Mouse (Mus musculus) heart, embryonic 16.5 days (tissue): ENCODE measurements around the gene Pcyox1. TPM values are rescaled to one million over a fixed set of nuclear protein-coding genes. Genes with fewer than 3 reads are reported as not detected.
"Not testable (repeated sequence)": the region's sequence is repeated elsewhere in the genome, so short reads cannot be mapped to it uniquely, and the experiment has no call there.

Source experiments
- ATAC-seq: fragments of 200-750 bp; cut with Nextera tagmentation; replicated peaks from 2 replicates; pipeline ENCODE4 v1.8.0; 2017; ENCODE audit warnings: moderate number of reproducible peaks; ENCODE audit not compliant: insufficient read depth, low FRiP score; ENCODE audit errors: extremely low read depth
- H3K27ac ChIP-seq: fragments of 300-500 bp; sonication (generic); 2 replicates; pipeline ENCODE4 v1.5.1; 2014; ENCODE audit warnings: mild to moderate bottlenecking, low read length, control low read depth, moderate library complexity
- H3K27me3 ChIP-seq: fragments of 300-500 bp; sonication (generic); 2 replicates; pipeline ENCODE4 v1.6.1; 2014; ENCODE audit warnings: low read length, mixed read lengths; ENCODE audit not compliant: control insufficient read depth, insufficient read depth
- H3K36me3 ChIP-seq: fragments of 300-500 bp; sonication (generic); 2 replicates; pipeline ENCODE4 v1.6.1; 2014; ENCODE audit not compliant: control insufficient read depth, insufficient read depth
- H3K4me1 ChIP-seq: fragments of 300-500 bp; sonication (generic); 2 replicates; pipeline ENCODE4 v1.6.1; 2014; ENCODE audit warnings: low read length, mixed read lengths; ENCODE audit not compliant: control insufficient read depth, insufficient read depth
- H3K4me2 ChIP-seq: fragments of 300-500 bp; sonication (generic); 2 replicates; pipeline ENCODE4 v1.6.1; 2014; ENCODE audit warnings: low read depth, mild to moderate bottlenecking, control low read depth, low read length
- H3K4me3 ChIP-seq: fragments of 300-500 bp; sonication (generic); 2 replicates; pipeline ENCODE4 v1.5.1; 2014; ENCODE audit warnings: mild to moderate bottlenecking, control low read depth, low read length
- H3K9ac ChIP-seq: fragments of 300-500 bp; sonication (generic); 2 replicates; pipeline ENCODE4 v1.6.1; 2014; ENCODE audit warnings: low read length, control low read depth
- H3K9me3 ChIP-seq: fragments of 300-500 bp; sonication (generic); replicated peaks from 2 replicates; pipeline ENCODE4 v1.6.1; 2016; ENCODE audit warnings: low read length; ENCODE audit not compliant: control insufficient read depth
- WGBS: fragments of 180-500 bp; shearing (Covaris S2); extraction: QIAGEN DNeasy Blood & Tissue Kit; methylation state at CpG from one replicate; pipeline ENCODE4 v1.1.7; 2014; 5-methylcytosine and 5-hydroxymethylcytosine counted together
- polyA plus RNA-seq: library from polyadenylated mRNA; unstranded; fragments of >200 nt; fragmentation: Nextera tagmentation; extraction: Ambion mirVana; gene quantifications from 2 replicates; pipeline ENCODE4 v1.2.1, GENCODE M21; 2015

The Pcyox1 gene
- polyA plus RNA-seq, 1 experiment from 2014 or later = 56.6 TPM

DNA sequence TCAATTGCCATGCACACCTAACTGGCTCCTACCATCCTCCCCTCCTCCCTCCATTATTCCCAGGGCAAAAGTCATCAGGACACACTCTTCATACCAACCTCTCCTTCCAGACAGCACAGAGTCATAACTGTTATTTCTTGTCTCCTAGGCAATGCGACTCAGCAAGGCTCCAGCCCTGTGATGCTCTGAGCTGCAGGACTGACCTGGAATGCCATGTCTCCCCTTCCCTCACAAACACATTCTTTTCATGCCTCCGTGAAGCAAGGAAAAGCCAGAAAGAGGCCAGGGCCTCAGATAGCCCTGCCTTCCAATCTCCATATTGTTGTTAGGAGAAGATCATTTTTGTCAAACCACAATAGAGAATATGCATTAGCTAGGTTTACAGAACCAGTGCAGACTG is 50.9 kb downstream of the Pcyox1 start:
- no peak overlapping the region for H3K4me2 ChIP-seq
- 0 out of 2 replicates have a peak, but pooled peaks cover 7% of the 10 kb centered on the region for H3K4me1 ChIP-seq
- H3K4me3 ChIP-seq = no peak overlapping the region
- no peaks in the 10 kb centered on the region for H3K27me3 ChIP-seq
- no peaks in the 10 kb centered on the region for H3K9me3 ChIP-seq
- H3K27ac ChIP-seq = no peak overlapping the region
- no peak overlapping the region for H3K9ac ChIP-seq
- WGBS = 24% methylated on average over 2 of the region's 2 CpGs
- no peaks in the 10 kb centered on the region for H3K36me3 ChIP-seq
- ATAC-seq = no peak

- Histone ChIP-seq H3K36me3 (no peaks in the 10 kb centered on the region), H3K9ac (no peak overlapping the region), H3K4me2 (peak overlapping the region; percentile 34), H3K27ac (no peak overlapping the region), H3K9me3 (no peaks in the 10 kb centered on the region), H3K4me3 (no peak overlapping the region), H3K27me3 (no peaks in the 10 kb centered on the region), H3K4me1 (0 out of 2 replicates have a peak, but pooled peaks cover 7% of the 10 kb centered on the region)
- no peak for ATAC-seq
- 13% methylated on average over 7 of the region's 7 CpGs for WGBS
Measured at GRCm38 (mm10) chr6:86343656-86344055, 53.3 kb downstream of the Pcyox1 start.

GRCm38 (mm10) chr6:86336340-86336739 is 60.6 kb downstream of the Pcyox1 start:
- not testable (repeated sequence) for H3K9me3 ChIP-seq, ATAC-seq, H3K9ac ChIP-seq, H3K27ac ChIP-seq, H3K4me3 ChIP-seq, H3K4me1 ChIP-seq, H3K36me3 ChIP-seq, H3K27me3 ChIP-seq, H3K4me2 ChIP-seq
- 82% methylated on average over 4 of the region's 4 CpGs for WGBS

Other genes starting within 250 kb of the Pcyox1 start
- gene Tgfa, start 201.9 kb downstream of the Pcyox1 start, polyA plus RNA-seq = 2.5 and 2.7 TPM in 2 replicates
- gene Fam136a, start 31.5 kb downstream of the Pcyox1 start, polyA plus RNA-seq = 92.4 and 99.4 TPM in 2 replicates
- gene Snrpg, start 25.9 kb downstream of the Pcyox1 start, polyA plus RNA-seq = 246 and 255 TPM in 2 replicates
- gene Tia1, start 7.1 kb upstream of the Pcyox1 start, polyA plus RNA-seq = 118 and 120 TPM in 2 replicates
- gene Gm44790, start 29.5 kb upstream of the Pcyox1 start, polyA plus RNA-seq = 0.46 and 0.47 TPM in 2 replicates
- gene C87436, start 41.2 kb upstream of the Pcyox1 start, polyA plus RNA-seq = 18.5 and 20.1 TPM in 2 replicates
- gene Pcbp1, start 129.2 kb upstream of the Pcyox1 start, polyA plus RNA-seq = 149 and 264 TPM in 2 replicates
- gene Asprv1, start 231.0 kb upstream of the Pcyox1 start, polyA plus RNA-seq = 0.64 and 0.86 TPM in 2 replicates